Mouse (Mus musculus): ENCODE results near the gene Gm3488. TPM values are rescaled to one million over a fixed set of nuclear protein-coding genes. Genes with fewer than 3 reads are reported as not detected.
"Not testable (repeated sequence)": the region's sequence is repeated elsewhere in the genome, so short reads cannot be mapped to it uniquely, and the experiment has no call there.

Gm3488 gene
- 1.0 and 1.6 TPM in 2 replicates for polyA plus RNA-seq (2015; fragmentation: Nextera tagmentation; extraction: Ambion mirVana)

GRCm38 (mm10) chr14:5501374-5501773 is at the start of gene Gm3488:
TSS of gene Gm3488 (plus strand) at chr14:5501674.
- not testable (repeated sequence) for H3K4me1 ChIP-seq (replicated peaks; ENCODE audit: control insufficient read depth, insufficient read depth, low read length); H3K27me3 ChIP-seq (ENCODE audit: control insufficient read depth, insufficient read depth, low read depth, low read length); H3K36me3 ChIP-seq (ENCODE audit: control insufficient read depth, insufficient read depth, low read length); H3K9me3 ChIP-seq (ENCODE audit: control insufficient read depth, low read length); H3K4me3 ChIP-seq (ENCODE audit: low read length); H3K9ac ChIP-seq (ENCODE audit: low read length); ATAC-seq (ENCODE audit: low read depth); H3K4me2 ChIP-seq (ENCODE audit: low read depth, low read length); H3K27ac ChIP-seq (ENCODE audit: low read length)
- WGBS, result no CpG with 5 or more reads among the region's 35 CpGs

DNA sequence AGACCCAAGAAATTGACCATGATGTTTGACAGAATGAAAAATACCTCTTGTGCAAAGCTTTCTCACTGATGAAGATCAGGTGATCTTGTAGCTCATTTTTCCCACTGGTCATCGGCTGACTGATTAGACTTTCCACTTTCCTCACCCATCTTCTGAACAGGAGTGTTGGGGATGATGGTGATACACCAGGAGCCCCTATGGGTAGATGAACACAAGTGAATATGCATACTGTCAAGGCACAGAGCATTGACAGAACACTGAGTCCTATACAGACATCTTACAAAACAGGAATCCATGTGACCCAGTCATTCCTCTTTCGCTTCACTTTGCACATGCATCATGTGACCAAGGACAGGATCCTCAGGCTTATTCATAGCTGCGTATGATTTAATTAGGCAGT is 46.1 kb upstream of the Gm3488 start, which contains the start of gene Gm3194:
Gm3194 (minus strand) TSS at position 101 of the 400 bp plus-strand sequence.
- H3K27ac ChIP-seq (ENCODE audit: low read length); H3K9me3 ChIP-seq (ENCODE audit: control insufficient read depth, low read length); H3K27me3 ChIP-seq (ENCODE audit: control insufficient read depth, insufficient read depth, low read depth, low read length); H3K4me1 ChIP-seq (replicated peaks; ENCODE audit: control insufficient read depth, insufficient read depth, low read length); H3K4me3 ChIP-seq (ENCODE audit: low read length); ATAC-seq (ENCODE audit: low read depth); H3K9ac ChIP-seq (ENCODE audit: low read length); H3K36me3 ChIP-seq (ENCODE audit: control insufficient read depth, insufficient read depth, low read length); H3K4me2 ChIP-seq (ENCODE audit: low read depth, low read length): not testable (repeated sequence)
- WGBS, result no CpG with 5 or more reads among the region's 3 CpGs

DNA sequence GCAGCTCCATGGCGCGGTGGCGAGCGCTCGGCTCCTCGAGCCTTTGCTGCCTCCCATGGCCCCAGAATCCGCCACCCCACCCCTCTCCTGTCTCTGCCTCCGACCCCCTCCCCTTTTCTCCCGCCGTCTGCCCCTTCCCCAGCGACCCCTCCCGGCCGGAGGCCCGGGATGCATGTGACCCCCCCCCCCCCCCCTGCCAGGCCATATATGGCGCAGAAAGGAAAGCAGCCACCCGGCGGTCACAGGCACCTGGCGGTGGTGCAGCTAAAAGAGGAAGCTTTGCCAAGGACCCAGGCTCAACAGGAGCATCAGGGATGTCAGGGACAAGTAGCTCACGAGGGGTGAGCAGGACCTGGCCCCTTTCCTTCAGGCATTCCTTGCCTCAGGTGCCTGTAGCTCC is 41.0 kb upstream of the Gm3488 start:
- H3K9me3 ChIP-seq (ENCODE audit: control insufficient read depth, low read length); H3K27ac ChIP-seq (ENCODE audit: low read length); H3K4me3 ChIP-seq (ENCODE audit: low read length); H3K4me1 ChIP-seq (replicated peaks; ENCODE audit: control insufficient read depth, insufficient read depth, low read length); H3K36me3 ChIP-seq (ENCODE audit: control insufficient read depth, insufficient read depth, low read length); ATAC-seq (ENCODE audit: low read depth); H3K4me2 ChIP-seq (ENCODE audit: low read depth, low read length); H3K9ac ChIP-seq (ENCODE audit: low read length); H3K27me3 ChIP-seq (ENCODE audit: control insufficient read depth, insufficient read depth, low read depth, low read length): not testable (repeated sequence)
- no CpG with 5 or more reads among the region's 19 CpGs for WGBS

DNA sequence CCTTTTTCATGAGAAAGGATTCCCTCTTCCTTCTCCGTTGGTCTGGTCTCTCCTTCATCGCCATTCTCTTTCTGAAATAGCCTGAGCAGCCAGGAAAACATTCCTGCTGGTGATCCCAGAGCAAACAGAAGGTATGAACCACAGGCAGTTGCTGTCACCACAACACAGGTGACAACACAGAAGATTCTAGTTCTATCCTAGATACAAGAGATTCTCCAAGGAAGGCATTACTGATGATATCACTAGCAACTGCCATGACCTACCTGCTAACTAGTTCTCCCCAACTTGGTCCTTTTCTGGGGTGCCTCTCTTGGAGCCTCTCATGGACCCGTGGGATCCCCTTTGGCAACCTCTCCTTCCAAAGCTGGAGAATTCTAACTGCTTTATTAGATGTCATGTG is 23.7 kb upstream of the Gm3488 start, which contains the start of gene Gm8246:
Gm8246 (minus strand) TSS at position 101 of the 400 bp plus-strand sequence.
- H3K36me3 ChIP-seq (ENCODE audit: control insufficient read depth, insufficient read depth, low read length); H3K4me2 ChIP-seq (ENCODE audit: low read depth, low read length); H3K9me3 ChIP-seq (ENCODE audit: control insufficient read depth, low read length); H3K9ac ChIP-seq (ENCODE audit: low read length); ATAC-seq (ENCODE audit: low read depth); H3K27me3 ChIP-seq (ENCODE audit: control insufficient read depth, insufficient read depth, low read depth, low read length); H3K27ac ChIP-seq (ENCODE audit: low read length); H3K4me1 ChIP-seq (replicated peaks; ENCODE audit: control insufficient read depth, insufficient read depth, low read length); H3K4me3 ChIP-seq (ENCODE audit: low read length): not testable (repeated sequence)
- WGBS, result no CpG with 5 or more reads among the region's 3 CpGs

DNA sequence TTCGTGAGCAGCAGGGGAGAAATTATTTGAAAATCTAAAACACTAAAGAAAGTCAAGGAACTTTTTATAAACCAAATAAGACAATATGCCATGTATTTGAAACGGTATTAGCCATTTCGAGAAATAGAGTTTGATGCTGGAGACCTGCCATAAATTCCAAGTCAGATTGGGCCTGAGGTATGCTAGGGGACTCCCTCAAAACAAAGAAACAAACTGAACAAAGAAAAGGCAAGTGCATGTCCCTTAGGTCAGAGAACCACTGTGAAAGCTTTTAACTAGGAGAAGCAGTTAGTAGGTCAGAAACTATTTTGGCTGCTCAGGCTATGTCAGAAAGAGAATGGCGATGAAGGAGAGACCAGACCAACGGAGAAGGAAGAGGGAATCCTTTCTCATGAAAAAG is 17.6 kb upstream of the Gm3488 start, which contains the start of gene Gm3187:
Gm3187 (plus strand) TSS at position 301 of the 400 bp plus-strand sequence.
- not testable (repeated sequence) for H3K4me2 ChIP-seq (ENCODE audit: low read depth, low read length); ATAC-seq (ENCODE audit: low read depth); H3K9me3 ChIP-seq (ENCODE audit: control insufficient read depth, low read length); H3K4me1 ChIP-seq (replicated peaks; ENCODE audit: control insufficient read depth, insufficient read depth, low read length); H3K36me3 ChIP-seq (ENCODE audit: control insufficient read depth, insufficient read depth, low read length); H3K9ac ChIP-seq (ENCODE audit: low read length); H3K4me3 ChIP-seq (ENCODE audit: low read length); H3K27ac ChIP-seq (ENCODE audit: low read length); H3K27me3 ChIP-seq (ENCODE audit: control insufficient read depth, insufficient read depth, low read depth, low read length)
- WGBS, result 69% methylated on average over 4 of the region's 5 CpGs

DNA sequence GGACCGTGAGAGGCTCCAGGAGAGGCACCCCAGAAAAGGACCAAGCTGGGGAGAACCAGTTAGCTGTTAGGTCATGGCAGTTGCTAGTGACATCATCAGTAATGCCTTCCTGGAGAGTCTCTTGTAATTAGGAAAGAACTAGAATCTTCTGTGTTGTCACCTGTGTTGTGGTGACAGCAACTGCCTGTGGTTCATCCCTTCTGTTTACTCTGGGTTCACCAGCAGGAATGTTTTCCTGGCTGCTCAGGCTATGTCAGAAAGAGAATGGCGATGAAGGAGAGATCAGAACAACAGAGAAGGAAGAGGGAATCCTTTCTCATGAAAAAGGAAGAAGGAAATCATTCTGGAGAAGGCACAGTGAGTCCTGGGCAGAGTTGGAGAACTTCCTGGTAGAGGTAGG is 36.7 kb downstream of the Gm3488 start, which contains the start of gene Gm3532:
Gm3532 (plus strand) TSS at position 301 of the 400 bp plus-strand sequence.
- H3K9me3 ChIP-seq (ENCODE audit: control insufficient read depth, low read length); H3K4me3 ChIP-seq (ENCODE audit: low read length); H3K9ac ChIP-seq (ENCODE audit: low read length); H3K27ac ChIP-seq (ENCODE audit: low read length); H3K4me1 ChIP-seq (replicated peaks; ENCODE audit: control insufficient read depth, insufficient read depth, low read length); H3K4me2 ChIP-seq (ENCODE audit: low read depth, low read length); H3K27me3 ChIP-seq (ENCODE audit: control insufficient read depth, insufficient read depth, low read depth, low read length); H3K36me3 ChIP-seq (ENCODE audit: control insufficient read depth, insufficient read depth, low read length); ATAC-seq (ENCODE audit: low read depth): not testable (repeated sequence)
- no CpG with 5 or more reads among the region's 2 CpGs for WGBS

Other genes with a start within 250 kb of the Gm3488 start
- gene Gm3526, start 241.1 kb upstream of the Gm3488 start, polyA plus RNA-seq (2015; fragmentation: Nextera tagmentation; extraction: Ambion mirVana), result not detected in 2 replicates
- gene Gm3542, start 166.7 kb upstream of the Gm3488 start, polyA plus RNA-seq (2015; fragmentation: Nextera tagmentation; extraction: Ambion mirVana), result not detected in 2 replicates
- not detected in 2 replicates for gene Gm3500, start 112.6 kb upstream of the Gm3488 start, polyA plus RNA-seq (2015; fragmentation: Nextera tagmentation; extraction: Ambion mirVana)
- 0.44 TPM in 2 replicates for gene Gm3194, start 46.2 kb upstream of the Gm3488 start, polyA plus RNA-seq (2015; fragmentation: Nextera tagmentation; extraction: Ambion mirVana)
- not detected in 2 replicates for gene Gm8246, start 23.8 kb upstream of the Gm3488 start, polyA plus RNA-seq (2015; fragmentation: Nextera tagmentation; extraction: Ambion mirVana)
- 0.09 TPM in 1 of 2 replicates, not detected in the other for gene Gm3187, start 17.5 kb upstream of the Gm3488 start, polyA plus RNA-seq (2015; fragmentation: Nextera tagmentation; extraction: Ambion mirVana)
- gene Gm3532, start 36.8 kb downstream of the Gm3488 start, polyA plus RNA-seq (2015; fragmentation: Nextera tagmentation; extraction: Ambion mirVana), result 0.35 TPM in 1 of 2 replicates, not detected in the other
- gene Gm8265, start 131.4 kb downstream of the Gm3488 start, polyA plus RNA-seq (2015; fragmentation: Nextera tagmentation; extraction: Ambion mirVana), result not detected in 2 replicates
- not detected in 2 replicates for gene Gm9603, start 185.8 kb downstream of the Gm3488 start, polyA plus RNA-seq (2015; fragmentation: Nextera tagmentation; extraction: Ambion mirVana)
- 0.35 and 0.57 TPM in 2 replicates for gene Gm3373, start 239.9 kb downstream of the Gm3488 start, polyA plus RNA-seq (2015; fragmentation: Nextera tagmentation; extraction: Ambion mirVana)

All from lung, embryonic 16.5 days (tissue).